Mouse (Mus musculus) kidney, postnatal 0 days (tissue): ENCODE measurements at regions not wholly inside any gene's neighbourhood (a gene's known extent, or its start where the extent isn't known, plus 50 kb on each side); places are given as distances from the start of the nearest gene placed in this dataset.

Experiments used
- ATAC-seq: fragments of 200-750 bp; cut with Nextera tagmentation; replicated peaks from 2 replicates; pipeline ENCODE4 v1.8.0; 2017; ENCODE audit warnings: low read depth, moderate number of reproducible peaks, moderate TSS enrichment, moderate library complexity; ENCODE audit not compliant: low FRiP score
- DNase-seq: peaks from one replicate; pipeline ENCODE4 v3.0.0-alpha.2; 2016; ENCODE audit warnings: low spot score
- H3K27ac ChIP-seq: fragments of 300-500 bp; sonication (generic); 2 replicates; pipeline ENCODE4 v1.5.1; 2014; ENCODE audit warnings: mild to moderate bottlenecking
- H3K27me3 ChIP-seq: fragments of 300-500 bp; sonication (generic); 2 replicates; pipeline ENCODE4 v1.6.1; 2014; ENCODE audit warnings: low read length, mixed read lengths; ENCODE audit not compliant: insufficient read depth
- H3K36me3 ChIP-seq: fragments of 300-500 bp; sonication (generic); 2 replicates; pipeline ENCODE4 v1.6.1; 2014; ENCODE audit warnings: low read length, mixed read lengths; ENCODE audit not compliant: insufficient read depth
- H3K4me1 ChIP-seq: fragments of 300-500 bp; sonication (generic); replicated peaks from 2 replicates; pipeline ENCODE4 v1.6.1; 2014; ENCODE audit warnings: antibody characterized with exemption, low read length, mixed read lengths; ENCODE audit not compliant: insufficient read depth
- H3K4me2 ChIP-seq: fragments of 300-500 bp; sonication (generic); 2 replicates; pipeline ENCODE4 v1.6.1; 2014; ENCODE audit warnings: mild to moderate bottlenecking, low read length, moderate library complexity, mixed read lengths
- H3K4me3 ChIP-seq: fragments of 300-500 bp; sonication (generic); replicated peaks from 2 replicates; pipeline ENCODE4 v1.5.1; 2014; ENCODE audit warnings: low read depth, low read length
- H3K9ac ChIP-seq: fragments of 300-500 bp; sonication (generic); 2 replicates; pipeline ENCODE4 v1.6.1; 2014; ENCODE audit warnings: low read depth, low read length
- H3K9me3 ChIP-seq: fragments of 300-500 bp; sonication (generic); replicated peaks from 2 replicates; pipeline ENCODE4 v1.6.1; 2016; ENCODE audit warnings: low read length, inconsistent platforms, mixed read lengths
- CTCF ChIP-seq: IDR thresholded peaks from 2 replicates; pipeline ENCODE4 v1.5.1; 2016; ENCODE audit warnings: antibody characterized with exemption, low read depth, mild to moderate bottlenecking, moderate library complexity
- WGBS: fragments of 180-500 bp; shearing (Covaris S2); extraction: QIAGEN DNeasy Blood & Tissue Kit; methylation state at CpG from one replicate; pipeline ENCODE4 v1.1.7; 2014; 5-methylcytosine and 5-hydroxymethylcytosine counted together

GRCm38 (mm10) chr13:72293059-72293694 is 329.7 kb upstream of the Irx1 start:
- ATAC-seq: no peak
- Histone ChIP-seq H3K9me3 (no peaks in the 10 kb centered on the region), H3K4me1 (0 out of 2 replicates have a peak, but pooled peaks cover 3% of the 10 kb centered on the region), H3K4me2 (no peak overlapping the region), H3K36me3 (no peaks in the 10 kb centered on the region), H3K9ac (no peak overlapping the region), H3K27ac (no peak overlapping the region), H3K27me3 (peaks cover 15% of the 10 kb centered on the region; the same call in 1 of the 2 replicates), H3K4me3 (no peak overlapping the region)
- WGBS: 30% methylated on average over 10 of the region's 10 CpGs
- no peak for DNase-seq
- no peak for TF ChIP-seq CTCF

GRCm38 (mm10) chr13:72298264-72298870 is 330.3 kb upstream of the Irx2 start:
- Histone ChIP-seq H3K9ac (no peak overlapping the region), H3K4me2 (no peak overlapping the region), H3K27me3 (peaks cover 9% of the 10 kb centered on the region; the same call in 1 of the 2 replicates), H3K4me3 (no peak overlapping the region), H3K36me3 (no peaks in the 10 kb centered on the region), H3K4me1 (no peaks in the 10 kb centered on the region), H3K9me3 (no peaks in the 10 kb centered on the region), H3K27ac (no peak overlapping the region)
- no peak for TF ChIP-seq CTCF
- DNase-seq (no peak), ATAC-seq (no peak)
- WGBS: 66% methylated on average over 13 of the region's 13 CpGs

GRCm38 (mm10) chr13:72299660-72300059 is 329.0 kb upstream of the Irx2 start:
- H3K4me2 ChIP-seq: no peak overlapping the region
- WGBS: 20% methylated on average over 3 of the region's 3 CpGs
- TF ChIP-seq CTCF: no peak
- DNase-seq (no peak), ATAC-seq (no peak)
- no peaks in the 10 kb centered on the region for H3K4me1 ChIP-seq
- H3K9ac ChIP-seq: no peak overlapping the region
- no peaks in the 10 kb centered on the region for H3K36me3 ChIP-seq
- H3K9me3 ChIP-seq: no peaks in the 10 kb centered on the region
- no peak overlapping the region for H3K4me3 ChIP-seq
- H3K27ac ChIP-seq: no peak overlapping the region
- peaks cover 9% of the 10 kb centered on the region; the same call in 1 of the 2 replicates for H3K27me3 ChIP-seq

GRCm38 (mm10) chr13:72301114-72301513 is 327.5 kb upstream of the Irx2 start:
- Histone ChIP-seq H3K4me2 (peak overlapping the region; percentile 39), H3K4me3 (no peak overlapping the region)
- ATAC-seq: no peak

GRCm38 (mm10) chr13:72301841-72302240 is 326.8 kb upstream of the Irx2 start:
- 40% methylated on average over 15 of the region's 15 CpGs for WGBS
- DNase-seq (peak; percentile 16), ATAC-seq (no peak)
- Histone ChIP-seq H3K9me3 (no peaks in the 10 kb centered on the region), H3K27me3 (peaks cover 5% of the 10 kb centered on the region; the same call in 1 of the 2 replicates), H3K4me2 (peak overlapping the region; percentile 39), H3K27ac (no peak overlapping the region), H3K4me3 (no peak overlapping the region), H3K4me1 (no peaks in the 10 kb centered on the region), H3K9ac (no peak overlapping the region), H3K36me3 (no peaks in the 10 kb centered on the region)
- no peak for TF ChIP-seq CTCF

More at GRCm38 (mm10) chr13:72301114-72301513, 327.5 kb upstream of the Irx2 start:
- Histone ChIP-seq H3K36me3 (no peaks in the 10 kb centered on the region), H3K9me3 (no peaks in the 10 kb centered on the region), H3K4me1 (no peaks in the 10 kb centered on the region), H3K27me3 (peaks cover 5% of the 10 kb centered on the region; the same call in 1 of the 2 replicates), H3K9ac (no peak overlapping the region), H3K27ac (no peak overlapping the region)
- no peak for DNase-seq
- TF ChIP-seq CTCF: no peak
- WGBS: 47% methylated on average over 7 of the region's 7 CpGs

GRCm38 (mm10) chr13:72302436-72303125 is 326.0 kb upstream of the Irx2 start:
- Histone ChIP-seq H3K36me3 (no peaks in the 10 kb centered on the region), H3K9me3 (no peaks in the 10 kb centered on the region), H3K9ac (no peak overlapping the region), H3K4me1 (no peaks in the 10 kb centered on the region), H3K27me3 (peaks cover 5% of the 10 kb centered on the region; the same call in 1 of the 2 replicates), H3K27ac (no peak overlapping the region), H3K4me3 (no peak overlapping the region), H3K4me2 (no peak overlapping the region)
- TF ChIP-seq CTCF: no peak
- WGBS: 86% methylated on average over 19 of the region's 19 CpGs
- DNase-seq (no peak), ATAC-seq (no peak)
